Comparison of ENCODE assay signal across 9 mouse cellular contexts in the genomic region with DNA sequence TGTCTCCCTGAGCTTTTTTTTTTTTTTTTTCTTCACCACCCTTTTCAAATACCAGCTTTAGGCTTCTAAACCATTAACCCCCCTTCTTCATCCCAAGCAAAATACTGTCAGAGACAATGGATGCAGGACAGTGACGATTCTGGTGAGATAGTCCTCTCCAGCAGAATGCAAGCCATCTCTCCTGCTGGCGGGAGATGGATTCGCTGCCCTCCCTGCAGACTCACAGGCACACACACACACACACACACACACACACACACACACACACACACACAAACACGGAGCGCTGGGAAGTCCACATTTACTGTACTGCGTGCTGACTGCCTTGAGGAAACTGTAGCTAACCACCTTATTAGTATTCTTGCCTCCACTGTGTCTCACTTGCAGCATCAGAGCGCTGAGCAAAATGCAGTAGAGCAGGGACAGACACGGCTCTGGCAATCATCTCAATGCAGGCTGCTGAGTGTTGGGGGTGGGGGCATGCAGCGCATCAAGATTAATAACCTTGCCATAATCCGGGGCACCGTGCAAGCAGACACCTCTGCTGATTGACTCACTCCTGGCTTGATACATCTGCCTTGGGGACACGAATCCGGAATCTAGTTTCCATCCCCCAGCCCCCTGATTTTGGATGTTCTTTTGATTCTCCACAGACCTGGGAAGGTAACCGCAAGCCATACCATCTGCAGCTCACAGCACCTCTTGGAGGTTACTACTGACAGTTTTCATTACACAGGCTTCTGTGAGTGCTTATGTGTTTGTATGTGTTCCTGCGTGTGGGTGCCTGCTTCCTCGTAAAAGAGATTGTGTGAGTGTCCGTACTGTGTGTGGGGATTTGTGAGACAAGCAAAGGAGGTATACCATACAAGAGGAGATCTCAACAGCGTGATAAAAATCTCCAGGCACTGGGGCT. TPM values are rescaled to one million over a fixed set of nuclear protein-coding genes. Genes with fewer than 3 reads are reported as not detected.
DNase-seq lines count a peak whose midpoint lies in the region; ATAC-seq and TF ChIP-seq lines count a peak whose summit lies in the region.
"Had no signal": no experiment of that assay in that cellular context is flagged by ENCODE, and none has a peak within 500 bp of the region (broad histone marks: within the 10 kb centered on the region; RNA-seq: fewer than 3 reads in every experiment).

A gene (plus strand): TSS at position 783 of the 913 bp plus-strand sequence.

- ATAC-seq in lung, embryonic 15.5 days (ENCODE audit: borderline replicate concordance, extremely low read depth, low FRiP score, low TSS enrichment), result no peak
- no peak for ATAC-seq in intestine, postnatal 0 days
- no peak for ATAC-seq in stomach, embryonic 16.5 days (ENCODE audit: insufficient read depth, low FRiP score)

- H3K27me3 ChIP-seq in lung, embryonic 15.5 days, result no peaks in the 10 kb centered on the region
- H3K27me3 ChIP-seq in intestine, postnatal 0 days (replicated peaks; ENCODE audit: control insufficient read depth, insufficient read depth, low read length), result no peaks in the 10 kb centered on the region
- 0 out of 2 replicates have a peak, but pooled peaks cover 5% of the 10 kb centered on the region for H3K27me3 ChIP-seq in midbrain, embryonic 10.5 days (ENCODE audit: low read depth, poor library complexity, severe bottlenecking)
- H3K27me3 ChIP-seq in stomach, embryonic 16.5 days (ENCODE audit: control insufficient read depth, insufficient read depth, low read length), result no peaks in the 10 kb centered on the region
- H3K27me3 ChIP-seq: liver, embryonic 13.5 days had no signal

- H3K4me3 ChIP-seq in lung, embryonic 15.5 days, result peak within 1 kb of the TSS; percentile 8; the same call in 1 of the 2 replicates
- peak within 1 kb of the TSS; percentile 2; the same call in 1 of the 2 replicates for H3K4me3 ChIP-seq in embryonic fibroblast, embryonic 13.5 days (ENCODE audit: insufficient read depth, low read length)
- no peak within 1 kb of the TSS for H3K4me3 ChIP-seq in intestine, postnatal 0 days (ENCODE audit: low read depth, low read length)
- peak within 1 kb of the TSS; percentile 58 for H3K4me3 ChIP-seq in midbrain, embryonic 10.5 days
- H3K4me3 ChIP-seq in stomach, embryonic 16.5 days (replicated peaks; ENCODE audit: low read length), result peak within 1 kb of the TSS; percentile 25
- H3K4me3 ChIP-seq: liver, embryonic 13.5 days had no signal

- TF ChIP-seq CTCF in embryonic fibroblast, embryonic 13.5 days (IDR thresholded peaks at IDR 0.05; ENCODE audit: borderline replicate concordance, insufficient read depth, low read length), result no peak
- TF ChIP-seq CTCF in intestine, postnatal 0 days (IDR thresholded peaks at IDR 0.05; ENCODE audit: low read depth), result no peak

- H3K4me2 ChIP-seq in lung, embryonic 15.5 days, result peak within 1 kb of the TSS; percentile 45
- H3K4me2 ChIP-seq in intestine, postnatal 0 days (replicated peaks; ENCODE audit: low read depth), result peak within 1 kb of the TSS; percentile 25; the same call in 1 of the 2 replicates
- H3K4me2 ChIP-seq in stomach, embryonic 16.5 days (ENCODE audit: low read depth, low read length), result peak within 1 kb of the TSS; percentile 26
- H3K4me2 ChIP-seq: liver, embryonic 13.5 days had no signal

- H3K9ac ChIP-seq in lung, embryonic 15.5 days, result no peak within 1 kb of the TSS
- H3K9ac ChIP-seq in intestine, postnatal 0 days (ENCODE audit: low read depth, low read length), result no peak within 1 kb of the TSS
- peak within 1 kb of the TSS; percentile 35; the same call in 1 of the 2 replicates for H3K9ac ChIP-seq in stomach, embryonic 16.5 days (ENCODE audit: low read length)
- H3K9ac ChIP-seq: liver, embryonic 13.5 days had no signal

- no peak for TF ChIP-seq POLR2A in embryonic fibroblast, embryonic 13.5 days (IDR thresholded peaks at IDR 0.05; ENCODE audit: low read depth, low read length)

- H3K36me3 ChIP-seq in lung, embryonic 15.5 days, result no peaks in the 10 kb centered on the region
- H3K36me3 ChIP-seq in intestine, postnatal 0 days (ENCODE audit: control insufficient read depth, insufficient read depth), result no peaks in the 10 kb centered on the region
- H3K36me3 ChIP-seq in midbrain, embryonic 10.5 days, result no peaks in the 10 kb centered on the region
- no peaks in the 10 kb centered on the region for H3K36me3 ChIP-seq in stomach, embryonic 16.5 days (ENCODE audit: control insufficient read depth, insufficient read depth, low read length)
- H3K36me3 ChIP-seq: liver, embryonic 13.5 days had no signal

- WGBS in lung, embryonic 15.5 days, result 15% methylated on average over 18 of the region's 18 CpGs
- WGBS in intestine, postnatal 0 days, result 17% methylated on average over 18 of the region's 18 CpGs
- WGBS in midbrain, embryonic 10.5 days, result 12% methylated on average over 18 of the region's 18 CpGs
- 11% methylated on average over 18 of the region's 18 CpGs for WGBS in stomach, embryonic 16.5 days

- H3K9me3 ChIP-seq in lung, embryonic 15.5 days, result no peaks in the 10 kb centered on the region
- no peaks in the 10 kb centered on the region for H3K9me3 ChIP-seq in intestine, postnatal 0 days (ENCODE audit: control insufficient read depth)
- H3K9me3 ChIP-seq in midbrain, embryonic 10.5 days (replicated peaks), result no peaks in the 10 kb centered on the region
- no peaks in the 10 kb centered on the region for H3K9me3 ChIP-seq in stomach, embryonic 16.5 days (replicated peaks; ENCODE audit: control insufficient read depth, low read length)
- H3K9me3 ChIP-seq: liver, embryonic 13.5 days had no signal

- DNase-seq in lung, postnatal 10 days, result no peak
- peak; percentile 40 for DNase-seq in midbrain, embryonic 10.5 days (ENCODE audit: low spot score)
- no peak for DNase-seq in spleen, postnatal 10 days (ENCODE audit: low spot score in 2 of 2)
- DNase-seq in urinary bladder, postnatal 25 days (ENCODE audit: low spot score), result no peak
- DNase-seq: liver, embryonic 13.5 days had no signal

- peaks cover 3% of the 10 kb centered on the region; the same call in 1 of the 2 replicates for H3K4me1 ChIP-seq in lung, embryonic 15.5 days
- H3K4me1 ChIP-seq in embryonic fibroblast, embryonic 13.5 days (ENCODE audit: control insufficient read depth, insufficient read depth, low read length), result 0 out of 2 replicates have a peak, but pooled peaks cover 4% of the 10 kb centered on the region
- H3K4me1 ChIP-seq in intestine, postnatal 0 days (replicated peaks; ENCODE audit: control insufficient read depth, insufficient read depth, low read length), result no peaks in the 10 kb centered on the region; the same call in 1 of the 2 replicates
- H3K4me1 ChIP-seq in midbrain, embryonic 10.5 days, result peaks cover 47% of the 10 kb centered on the region
- H3K4me1 ChIP-seq in stomach, embryonic 16.5 days (ENCODE audit: control insufficient read depth, insufficient read depth, low read length), result no peaks in the 10 kb centered on the region
- H3K4me1 ChIP-seq: liver, embryonic 13.5 days had no signal

- no peak within 1 kb of the TSS for H3K27ac ChIP-seq in lung, embryonic 15.5 days
- H3K27ac ChIP-seq in embryonic fibroblast, embryonic 13.5 days (ENCODE audit: insufficient read depth, low read length), result no peak within 1 kb of the TSS
- no peak within 1 kb of the TSS for H3K27ac ChIP-seq in intestine, postnatal 0 days (ENCODE audit: low read depth, low read length)
- peak within 1 kb of the TSS; percentile 61 for H3K27ac ChIP-seq in midbrain, embryonic 10.5 days (replicated peaks)
- no peak within 1 kb of the TSS for H3K27ac ChIP-seq in stomach, embryonic 16.5 days (ENCODE audit: low read length)
- H3K27ac ChIP-seq: liver, embryonic 13.5 days had no signal

RNA-seq across cellular contexts. Expression of the gene that starts here (rescaled TPM):
- polyA plus RNA-seq in lung, embryonic 15.5 days (2015; fragmentation: Nextera tagmentation; extraction: Ambion mirVana), result 0.44 and 0.72 TPM in 2 replicates
- polyA plus RNA-seq in embryonic fibroblast, embryonic 13.5 days (2011; ENCODE audit: insufficient read length, low read depth, missing spikeins), result 6.3 and 6.5 TPM in 2 replicates
- 1.1 and 1.2 TPM in 2 replicates for polyA plus RNA-seq in intestine, postnatal 0 days (2015; fragmentation: Nextera tagmentation; extraction: Ambion mirVana)
- 1.0 and 2.0 TPM in 2 replicates for polyA plus RNA-seq in midbrain, embryonic 10.5 days (2016; fragmentation: Nextera tagmentation; extraction: Ambion mirVana)
- 3.9 and 4.1 TPM in 2 replicates for polyA plus RNA-seq in stomach, embryonic 16.5 days (2015; fragmentation: Nextera tagmentation; extraction: Ambion mirVana)
